Mouse (Mus musculus): ENCODE measurements around the gene Prkca. TPM values are rescaled to one million over a fixed set of nuclear protein-coding genes. Genes with fewer than 3 reads are reported as not detected.

The Prkca gene
- polyA plus RNA-seq, 1 experiment from 2014 or later: 8.5 TPM

DNA sequence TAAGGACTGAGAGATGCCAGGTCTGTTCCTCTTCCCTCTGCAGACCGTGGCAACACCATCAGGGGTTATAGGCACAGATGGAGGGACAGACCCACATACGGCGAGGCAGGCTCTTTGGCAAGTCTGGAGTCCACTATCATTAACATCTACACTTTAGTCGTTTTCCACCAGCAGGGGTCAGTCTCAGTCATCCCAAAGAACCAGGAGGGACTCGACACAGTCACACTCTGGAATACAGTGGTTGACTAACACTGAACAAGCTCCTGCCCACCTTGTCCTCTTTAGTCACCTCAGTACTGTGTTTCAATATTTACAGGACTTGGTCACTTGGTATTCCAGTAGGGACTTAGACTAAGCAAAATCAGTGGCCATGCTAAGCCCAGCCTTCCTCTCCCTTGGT lies 215.1 kb downstream of the Prkca start:
- 36% methylated on average over 5 of the region's 5 CpGs for WGBS
- H3K9ac ChIP-seq: no peak overlapping the region
- ATAC-seq (ENCODE audit: low FRiP score, low read depth): 0 out of 2 replicates have a peak, but pooled peaks have one; percentile 50
- H3K4me2 ChIP-seq (replicated peaks): no peak overlapping the region
- no peaks in the 10 kb centered on the region for H3K36me3 ChIP-seq
- H3K9me3 ChIP-seq: no peaks in the 10 kb centered on the region
- no peak overlapping the region for H3K4me3 ChIP-seq
- no peaks in the 10 kb centered on the region for H3K4me1 ChIP-seq
- H3K27me3 ChIP-seq (replicated peaks): no peaks in the 10 kb centered on the region
- H3K27ac ChIP-seq: no peak overlapping the region

DNA sequence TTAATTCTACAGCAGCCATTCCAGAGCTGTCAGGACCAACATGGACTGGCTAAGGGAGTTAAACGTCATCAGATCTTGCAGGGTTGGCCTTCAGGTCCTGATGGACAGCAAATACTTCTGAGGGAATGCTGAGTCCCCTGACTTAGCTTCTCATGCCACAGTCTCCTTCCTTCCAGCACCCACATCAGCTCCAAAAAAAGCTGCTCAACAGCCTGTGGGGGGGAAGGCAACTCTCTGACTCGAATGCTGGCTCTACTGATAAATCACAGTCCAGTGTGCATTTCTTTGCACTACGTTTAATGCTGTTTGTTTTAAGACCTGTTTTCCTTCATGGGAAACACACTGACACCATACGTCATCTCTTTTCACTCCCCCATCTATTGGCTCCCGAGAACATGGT lies 215.8 kb downstream of the Prkca start:
- no peak overlapping the region for H3K4me2 ChIP-seq (replicated peaks)
- no peak overlapping the region for H3K4me3 ChIP-seq
- no peak overlapping the region for H3K9ac ChIP-seq
- no peaks in the 10 kb centered on the region for H3K9me3 ChIP-seq
- H3K27ac ChIP-seq: no peak overlapping the region
- WGBS: 87% methylated on average over 5 of the region's 5 CpGs
- ATAC-seq (ENCODE audit: low FRiP score, low read depth): no peak
- H3K36me3 ChIP-seq: no peaks in the 10 kb centered on the region
- H3K4me1 ChIP-seq: no peaks in the 10 kb centered on the region
- H3K27me3 ChIP-seq (replicated peaks): no peaks in the 10 kb centered on the region

DNA sequence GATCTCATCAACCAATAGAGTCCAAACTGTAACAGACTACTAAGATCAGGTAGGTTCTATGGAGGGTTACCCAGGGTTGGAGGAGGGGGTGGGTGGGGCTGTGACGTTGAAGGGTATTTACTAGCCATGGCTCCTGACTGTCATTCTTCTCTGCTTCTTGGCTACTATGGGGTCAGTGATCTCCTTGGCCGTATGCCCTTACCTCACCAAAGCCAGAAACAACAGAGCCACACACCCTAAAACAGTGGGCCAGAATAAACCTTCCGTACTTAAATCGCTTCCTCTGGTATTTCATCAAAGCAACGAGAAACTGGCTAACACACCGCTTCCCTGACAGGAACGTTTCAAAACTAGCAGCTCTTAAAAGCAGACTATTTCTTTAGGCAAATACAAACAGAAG lies 221.2 kb downstream of the Prkca start:
- H3K27me3 ChIP-seq (replicated peaks): no peaks in the 10 kb centered on the region
- no peak for ATAC-seq (ENCODE audit: low FRiP score, low read depth)
- no peaks in the 10 kb centered on the region for H3K36me3 ChIP-seq
- no peak overlapping the region for H3K4me3 ChIP-seq
- 86% methylated on average over 7 of the region's 7 CpGs for WGBS
- no peak overlapping the region for H3K9ac ChIP-seq
- no peaks in the 10 kb centered on the region for H3K9me3 ChIP-seq
- H3K4me2 ChIP-seq (replicated peaks): no peak overlapping the region
- H3K4me1 ChIP-seq: no peaks in the 10 kb centered on the region
- H3K27ac ChIP-seq: no peak overlapping the region

DNA sequence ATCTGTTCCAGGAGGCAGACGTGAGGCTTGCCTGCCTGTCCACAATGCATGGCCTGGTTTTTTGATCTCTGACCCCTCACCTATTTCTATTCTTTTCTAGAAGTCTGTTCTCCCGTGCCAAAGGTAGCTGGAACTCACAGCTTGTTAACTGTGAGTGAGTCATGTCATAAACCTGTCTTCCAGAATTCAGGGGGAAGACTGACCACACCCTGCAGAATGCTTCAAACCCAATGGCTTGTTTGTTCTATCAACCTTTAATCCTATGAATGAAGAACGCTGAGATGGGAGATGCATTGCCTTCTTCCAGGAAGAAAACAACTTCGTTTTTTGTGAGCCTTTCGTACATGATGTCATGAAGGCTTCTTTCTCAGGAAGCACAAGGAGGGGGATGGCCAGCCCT lies 223.0 kb downstream of the Prkca start:
- WGBS: 79% methylated on average over 5 of the region's 5 CpGs
- Histone ChIP-seq H3K27ac (no peak overlapping the region), H3K4me2 (replicated peaks) (no peak overlapping the region), H3K9me3 (no peaks in the 10 kb centered on the region), H3K36me3 (no peaks in the 10 kb centered on the region), H3K27me3 (replicated peaks) (no peaks in the 10 kb centered on the region), H3K4me3 (no peak overlapping the region), H3K9ac (no peak overlapping the region), H3K4me1 (no peaks in the 10 kb centered on the region)
- ATAC-seq (ENCODE audit: low FRiP score, low read depth): no peak

DNA sequence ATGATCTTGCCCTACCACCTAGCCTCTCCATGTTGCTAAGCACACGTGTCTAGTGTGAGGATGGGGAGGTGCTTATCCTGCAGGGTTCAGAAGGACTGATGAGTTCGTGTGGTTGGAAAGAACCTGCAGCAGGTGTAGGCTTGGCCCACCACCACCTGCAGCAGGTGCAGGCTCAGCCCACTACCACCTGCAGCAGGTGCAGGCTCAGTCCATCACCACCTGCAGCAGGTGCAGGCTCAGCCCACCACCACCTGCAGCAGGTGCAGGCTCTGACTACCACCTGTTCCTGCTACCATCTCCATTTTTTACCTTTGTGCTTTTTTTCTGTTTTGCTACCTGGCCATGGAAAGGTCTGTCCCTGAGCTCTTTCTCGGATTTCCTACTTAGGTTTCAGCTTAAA lies 223.9 kb downstream of the Prkca start:
- H3K27me3 ChIP-seq (replicated peaks): no peaks in the 10 kb centered on the region
- no peaks in the 10 kb centered on the region for H3K9me3 ChIP-seq
- no peaks in the 10 kb centered on the region for H3K36me3 ChIP-seq
- H3K4me3 ChIP-seq: no peak overlapping the region
- H3K4me2 ChIP-seq (replicated peaks): no peak overlapping the region
- no peaks in the 10 kb centered on the region for H3K4me1 ChIP-seq
- H3K9ac ChIP-seq: no peak overlapping the region
- H3K27ac ChIP-seq: no peak overlapping the region
- WGBS: 87% methylated on average over 3 of the region's 3 CpGs
- ATAC-seq (ENCODE audit: low FRiP score, low read depth): no peak

DNA sequence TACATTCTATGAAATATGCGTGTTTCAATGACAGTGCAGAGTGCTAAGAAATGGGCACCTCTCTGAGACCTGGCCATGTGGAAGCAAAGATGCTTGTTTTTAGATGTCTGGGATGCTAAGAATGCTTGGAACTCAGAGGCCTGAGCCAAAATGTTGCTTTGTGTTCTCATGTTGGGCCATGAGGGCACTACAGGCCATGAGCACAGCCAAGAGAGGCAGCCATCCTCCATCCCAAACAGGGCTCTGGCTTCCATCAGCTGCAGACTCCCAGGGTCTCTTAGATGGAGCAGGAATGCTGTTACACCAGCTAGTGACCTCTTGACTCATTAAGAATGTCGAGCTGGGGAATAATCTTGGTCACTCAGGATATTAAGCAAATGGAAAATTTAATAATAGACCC lies 224.9 kb downstream of the Prkca start:
- no peaks in the 10 kb centered on the region for H3K4me1 ChIP-seq
- H3K27ac ChIP-seq: no peak overlapping the region
- H3K27me3 ChIP-seq (replicated peaks): no peaks in the 10 kb centered on the region
- H3K4me2 ChIP-seq (replicated peaks): no peak overlapping the region
- no peak for ATAC-seq (ENCODE audit: low FRiP score, low read depth)
- H3K9me3 ChIP-seq: no peaks in the 10 kb centered on the region
- no peak overlapping the region for H3K9ac ChIP-seq
- WGBS: 75% methylated on average over 2 of the region's 2 CpGs
- no peak overlapping the region for H3K4me3 ChIP-seq
- no peaks in the 10 kb centered on the region for H3K36me3 ChIP-seq

DNA sequence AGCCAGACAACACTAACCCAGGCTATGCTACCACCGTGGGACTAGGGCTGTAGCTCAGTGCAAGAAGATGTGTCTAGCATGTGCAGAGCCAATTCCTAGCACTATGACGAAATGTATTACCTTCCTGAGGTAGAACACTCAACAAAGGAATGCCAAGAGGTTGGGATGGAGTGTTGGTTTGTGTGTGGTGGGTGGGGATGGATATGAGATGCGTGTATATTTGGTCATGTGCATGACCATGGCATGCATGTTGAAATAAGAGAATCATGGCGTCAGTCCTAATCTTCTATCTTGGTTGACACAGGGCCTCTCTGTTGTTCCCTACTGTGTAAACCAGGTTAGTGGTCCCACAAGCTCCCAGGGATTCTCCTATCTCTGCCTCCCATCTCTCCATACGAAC lies 225.5 kb downstream of the Prkca start:
- no peak overlapping the region for H3K27ac ChIP-seq
- no peak overlapping the region for H3K4me3 ChIP-seq
- no peaks in the 10 kb centered on the region for H3K27me3 ChIP-seq (replicated peaks)
- H3K4me2 ChIP-seq (replicated peaks): no peak overlapping the region
- WGBS: 92% methylated on average over 5 of the region's 5 CpGs
- H3K9me3 ChIP-seq: no peaks in the 10 kb centered on the region
- H3K36me3 ChIP-seq: no peaks in the 10 kb centered on the region
- ATAC-seq (ENCODE audit: low FRiP score, low read depth): no peak
- no peaks in the 10 kb centered on the region for H3K4me1 ChIP-seq
- H3K9ac ChIP-seq: no peak overlapping the region

DNA sequence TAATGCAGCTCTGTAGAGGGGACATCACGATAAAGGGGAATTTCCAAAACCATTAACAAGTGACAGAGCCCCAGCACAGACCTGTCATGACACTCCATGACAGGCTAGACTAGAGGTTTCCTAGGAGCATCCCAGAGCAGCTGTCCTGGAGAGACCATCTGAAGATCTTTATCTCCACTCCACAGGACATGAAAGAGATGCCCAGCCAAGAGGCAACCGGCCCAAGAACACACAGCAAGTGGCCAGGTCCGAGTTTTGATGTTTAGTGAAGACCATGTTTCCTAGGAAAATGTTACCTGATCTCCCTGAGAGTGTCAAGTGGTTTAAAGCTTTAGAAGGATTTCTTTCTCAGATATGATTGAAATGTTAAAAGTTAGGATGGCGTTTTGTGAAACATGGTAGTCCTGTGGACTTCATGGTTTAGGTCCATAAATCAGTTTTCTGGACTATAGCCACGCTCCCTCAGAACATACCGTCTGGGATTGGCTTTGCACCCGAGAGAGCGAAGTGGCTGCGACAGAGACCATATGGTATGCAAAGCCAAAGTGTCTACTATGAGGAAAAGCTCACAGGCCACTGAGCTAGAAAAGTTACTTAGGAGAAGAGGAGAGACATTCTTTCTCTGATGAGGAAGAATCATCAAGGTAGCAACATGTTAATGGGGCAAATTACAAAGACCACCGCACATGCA lies 226.2 kb downstream of the Prkca start:
- ATAC-seq (ENCODE audit: low FRiP score, low read depth): no peak
- Histone ChIP-seq H3K27ac (no peak overlapping the region), H3K9ac (no peak overlapping the region), H3K4me1 (no peaks in the 10 kb centered on the region), H3K4me3 (no peak overlapping the region), H3K36me3 (no peaks in the 10 kb centered on the region), H3K9me3 (no peaks in the 10 kb centered on the region), H3K27me3 (replicated peaks) (no peaks in the 10 kb centered on the region), H3K4me2 (replicated peaks) (no peak overlapping the region)
- 88% methylated on average over 10 of the region's 10 CpGs for WGBS

DNA sequence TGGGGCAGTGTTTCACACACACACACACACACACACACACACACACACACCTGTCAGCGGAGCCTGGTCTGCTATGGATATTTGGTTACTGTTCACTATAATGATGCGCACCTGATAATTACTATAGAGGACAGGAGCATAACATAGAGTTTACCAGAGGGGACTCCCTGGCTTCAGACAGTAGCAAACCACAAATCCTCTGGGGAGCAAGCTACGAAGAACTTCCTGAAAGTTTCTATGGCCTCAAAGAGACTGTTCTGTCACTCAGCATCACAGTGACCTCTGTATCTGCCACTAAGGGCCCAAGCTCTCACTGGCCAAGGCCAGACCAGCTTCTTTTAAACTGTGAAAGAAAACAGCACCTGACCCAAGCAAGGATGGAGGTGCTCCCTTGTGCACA lies 229.6 kb downstream of the Prkca start:
- no peak for ATAC-seq (ENCODE audit: low FRiP score, low read depth)
- no peaks in the 10 kb centered on the region for H3K27me3 ChIP-seq (replicated peaks)
- no peak overlapping the region for H3K4me3 ChIP-seq
- H3K27ac ChIP-seq: no peak overlapping the region
- 91% methylated on average over 3 of the region's 3 CpGs for WGBS
- no peaks in the 10 kb centered on the region for H3K9me3 ChIP-seq
- H3K4me1 ChIP-seq: no peaks in the 10 kb centered on the region
- H3K9ac ChIP-seq: no peak overlapping the region
- H3K36me3 ChIP-seq: no peaks in the 10 kb centered on the region
- no peak overlapping the region for H3K4me2 ChIP-seq (replicated peaks)

DNA sequence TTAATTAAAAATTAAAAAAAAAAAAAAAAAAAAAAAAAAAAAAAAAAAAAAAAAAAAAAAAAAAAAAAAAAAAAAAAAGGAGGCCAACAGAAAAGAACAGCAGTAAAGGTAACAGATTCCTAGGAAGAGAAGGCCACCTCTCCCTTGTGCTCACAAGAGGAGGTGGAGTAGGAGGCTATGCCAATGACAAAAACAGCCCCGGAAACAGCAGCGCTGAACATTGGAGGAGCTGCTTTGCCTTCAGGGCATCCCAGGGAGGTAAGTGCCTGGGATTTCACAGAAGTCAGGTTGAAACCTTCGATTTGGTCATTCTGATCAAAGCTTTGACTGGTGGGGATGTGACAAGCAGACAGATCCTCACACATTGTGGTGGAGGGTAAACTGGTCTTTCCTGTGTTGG lies 231.3 kb downstream of the Prkca start:
- H3K9ac ChIP-seq: no peak overlapping the region
- ATAC-seq (ENCODE audit: low FRiP score, low read depth): no peak
- no peak overlapping the region for H3K4me3 ChIP-seq
- WGBS: 65% methylated on average over 3 of the region's 3 CpGs
- H3K36me3 ChIP-seq: no peaks in the 10 kb centered on the region
- H3K27me3 ChIP-seq (replicated peaks): no peaks in the 10 kb centered on the region
- no peaks in the 10 kb centered on the region for H3K9me3 ChIP-seq
- H3K4me2 ChIP-seq (replicated peaks): no peak overlapping the region
- H3K27ac ChIP-seq: no peak overlapping the region
- H3K4me1 ChIP-seq: no peaks in the 10 kb centered on the region

DNA sequence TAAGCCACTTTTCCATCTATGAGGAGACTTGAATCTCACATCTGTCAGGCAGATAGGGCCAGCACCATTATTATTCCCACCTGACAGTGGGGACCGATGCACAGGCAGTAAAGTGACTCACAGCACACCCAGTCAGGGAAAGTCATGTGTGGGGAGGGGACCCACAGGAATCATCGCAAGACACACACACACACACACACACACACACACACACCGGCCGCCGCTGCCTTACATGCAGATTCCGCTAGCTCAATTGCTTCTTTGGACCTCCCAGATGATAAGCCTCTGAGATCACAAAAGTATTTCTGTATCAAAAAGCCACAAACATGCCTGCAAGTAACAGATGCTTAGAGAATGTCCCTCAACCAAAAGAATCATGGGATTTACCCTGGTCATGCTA lies 239.6 kb downstream of the Prkca start:
- H3K4me3 ChIP-seq: no peak overlapping the region
- no peaks in the 10 kb centered on the region for H3K27me3 ChIP-seq (replicated peaks)
- 94% methylated on average over 6 of the region's 6 CpGs for WGBS
- H3K4me2 ChIP-seq (replicated peaks): no peak overlapping the region
- no peaks in the 10 kb centered on the region for H3K4me1 ChIP-seq
- H3K9ac ChIP-seq: no peak overlapping the region
- no peaks in the 10 kb centered on the region for H3K9me3 ChIP-seq
- H3K36me3 ChIP-seq: no peaks in the 10 kb centered on the region
- H3K27ac ChIP-seq: no peak overlapping the region
- ATAC-seq (ENCODE audit: low FRiP score, low read depth): no peak

DNA sequence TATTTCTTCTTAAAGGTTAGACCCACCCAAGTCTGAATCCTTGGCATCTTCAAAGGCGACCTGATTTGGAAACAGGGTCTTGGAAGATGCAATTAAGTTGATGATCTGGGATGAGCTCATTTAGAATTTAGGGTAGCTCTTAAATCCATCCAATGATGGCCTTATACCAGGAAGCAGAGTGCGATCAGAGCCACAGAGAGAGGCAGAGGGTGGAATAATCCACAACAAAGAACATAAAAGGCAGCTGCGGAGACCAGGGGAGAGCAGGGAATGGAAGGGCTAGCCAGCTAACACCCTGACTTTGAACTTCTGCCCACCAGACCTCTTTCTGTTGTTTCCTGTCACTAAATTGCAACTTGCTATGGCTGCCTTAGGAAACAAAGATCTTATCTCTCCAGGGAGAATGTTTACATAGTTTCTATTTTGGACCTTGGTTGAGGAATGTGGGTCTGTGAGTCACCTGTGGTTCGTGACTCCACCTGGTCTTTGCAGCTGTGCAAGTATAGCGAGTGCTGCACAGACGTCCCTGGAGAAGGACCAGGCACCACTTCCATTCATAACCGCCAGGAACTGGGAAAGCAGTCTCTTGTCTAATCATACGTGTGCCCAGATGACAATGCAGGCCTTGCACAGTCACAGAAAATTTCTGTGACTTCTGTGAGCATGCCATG lies 242.3 kb downstream of the Prkca start:
- no peaks in the 10 kb centered on the region for H3K9me3 ChIP-seq
- no peak for ATAC-seq (ENCODE audit: low FRiP score, low read depth)
- no peaks in the 10 kb centered on the region for H3K36me3 ChIP-seq
- H3K27me3 ChIP-seq (replicated peaks): no peaks in the 10 kb centered on the region
- H3K27ac ChIP-seq: no peak overlapping the region
- WGBS: 81% methylated on average over 8 of the region's 8 CpGs
- H3K4me1 ChIP-seq: no peaks in the 10 kb centered on the region
- no peak overlapping the region for H3K9ac ChIP-seq
- no peak overlapping the region for H3K4me3 ChIP-seq
- H3K4me2 ChIP-seq (replicated peaks): no peak overlapping the region

DNA sequence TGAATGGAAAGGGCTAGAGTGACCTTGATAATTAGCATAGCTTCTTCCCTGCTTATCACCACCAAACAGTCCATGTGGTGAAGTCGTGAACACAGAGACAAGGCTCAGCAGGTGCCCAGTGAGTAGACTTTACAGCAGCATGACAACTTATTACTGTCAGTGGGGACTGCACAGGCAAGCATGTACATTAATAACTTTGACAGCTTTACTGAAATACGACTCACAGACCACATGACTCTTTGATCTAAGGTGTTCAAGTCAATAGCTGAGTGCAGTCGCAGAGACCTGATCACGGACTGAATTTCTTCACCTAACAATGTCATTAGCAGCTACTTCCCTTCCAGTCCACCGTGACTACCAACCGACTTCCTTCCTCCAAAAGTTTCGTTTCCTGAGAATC lies 245.4 kb downstream of the Prkca start:
- Histone ChIP-seq H3K4me3 (no peak overlapping the region), H3K4me1 (no peaks in the 10 kb centered on the region), H3K27me3 (replicated peaks) (no peaks in the 10 kb centered on the region), H3K9ac (no peak overlapping the region), H3K36me3 (no peaks in the 10 kb centered on the region), H3K9me3 (no peaks in the 10 kb centered on the region), H3K27ac (no peak overlapping the region), H3K4me2 (replicated peaks) (no peak overlapping the region)
- WGBS: 84% methylated on average over 7 of the region's 7 CpGs
- ATAC-seq (ENCODE audit: low FRiP score, low read depth): no peak

Measured in neural tube, embryonic 12.5 days (tissue).